Comparison of ENCODE assay signal across 18 mouse cellular contexts in the genomic region with DNA sequence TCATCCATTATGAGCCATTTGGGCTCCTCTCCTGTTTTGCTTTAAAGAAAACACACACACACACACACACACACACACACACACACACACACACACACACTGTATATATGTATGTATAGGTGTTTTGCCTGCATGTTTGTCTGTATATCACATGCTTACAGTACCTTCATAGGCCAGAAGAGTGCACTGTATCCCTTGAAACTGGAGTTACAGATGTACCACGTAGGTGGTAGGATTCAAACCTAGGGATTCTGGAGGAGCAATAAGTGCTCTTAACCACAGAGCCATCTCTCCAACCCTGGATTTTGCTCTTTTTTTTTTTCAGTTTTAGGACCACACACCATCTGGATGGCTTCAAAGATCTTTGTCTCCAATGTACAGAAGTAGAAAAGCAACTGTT.
DNase-seq lines count a peak whose midpoint lies in the region; ATAC-seq and TF ChIP-seq lines count a peak whose summit lies in the region.
"Had no signal": no experiment of that assay in that cellular context is flagged by ENCODE, and none has a peak within 500 bp of the region (broad histone marks: within the 10 kb centered on the region; RNA-seq: fewer than 3 reads in every experiment).

No protein-coding gene starts in this region.

- no peak overlapping the region for H3K9ac ChIP-seq in embryonic facial prominence, embryonic 11.5 days (replicated peaks; ENCODE audit: low read length)
- H3K9ac ChIP-seq in midbrain, postnatal 0 days (replicated peaks; ENCODE audit: low read length, poor library complexity, severe bottlenecking), result no peak overlapping the region
- no peak overlapping the region for H3K9ac ChIP-seq in midbrain, embryonic 13.5 days (replicated peaks)
- H3K9ac ChIP-seq: embryonic facial prominence, embryonic 13.5 days; hindbrain, embryonic 15.5 days; liver, embryonic 13.5 days; midbrain, embryonic 12.5 days had no signal

- no peaks in the 10 kb centered on the region for H3K9me3 ChIP-seq in embryonic facial prominence, embryonic 11.5 days (replicated peaks; ENCODE audit: control insufficient read depth, low read length)
- H3K9me3 ChIP-seq in embryonic facial prominence, embryonic 10.5 days, result peaks cover 5% of the 10 kb centered on the region; the same call in 1 of the 2 replicates
- no peaks in the 10 kb centered on the region for H3K9me3 ChIP-seq in midbrain, postnatal 0 days (ENCODE audit: low read length)
- peaks cover 4% of the 10 kb centered on the region; the same call in 1 of the 2 replicates for H3K9me3 ChIP-seq in midbrain, embryonic 13.5 days
- H3K9me3 ChIP-seq: embryonic facial prominence, embryonic 13.5 days; hindbrain, embryonic 15.5 days; midbrain, embryonic 12.5 days had no signal

- H3K36me3 ChIP-seq in embryonic facial prominence, embryonic 11.5 days (replicated peaks; ENCODE audit: control insufficient read depth, insufficient read depth, low read depth, low read length), result no peaks in the 10 kb centered on the region
- no peaks in the 10 kb centered on the region for H3K36me3 ChIP-seq in embryonic facial prominence, embryonic 10.5 days (replicated peaks)
- no peaks in the 10 kb centered on the region for H3K36me3 ChIP-seq in midbrain, postnatal 0 days (ENCODE audit: insufficient read depth, low read length)
- H3K36me3 ChIP-seq in midbrain, embryonic 13.5 days, result no peaks in the 10 kb centered on the region
- H3K36me3 ChIP-seq: embryonic facial prominence, embryonic 13.5 days; hindbrain, embryonic 15.5 days; liver, embryonic 13.5 days; midbrain, embryonic 12.5 days had no signal

- TF ChIP-seq CTCF in midbrain, postnatal 0 days (IDR thresholded peaks at IDR 0.05), result peak; percentile 60

- 27% methylated on average over 1 of the region's 1 CpGs for WGBS in embryonic facial prominence, embryonic 11.5 days
- 36% methylated on average over 1 of the region's 1 CpGs for WGBS in embryonic facial prominence, embryonic 10.5 days
- WGBS in midbrain, postnatal 0 days, result 30% methylated on average over 1 of the region's 1 CpGs
- WGBS in midbrain, embryonic 13.5 days, result 21% methylated on average over 1 of the region's 1 CpGs

- no peaks in the 10 kb centered on the region for H3K27me3 ChIP-seq in embryonic facial prominence, embryonic 11.5 days (ENCODE audit: control insufficient read depth, insufficient read depth, low read length)
- no peaks in the 10 kb centered on the region for H3K27me3 ChIP-seq in embryonic facial prominence, embryonic 10.5 days (replicated peaks; ENCODE audit: low read depth, poor library complexity, severe bottlenecking)
- H3K27me3 ChIP-seq in midbrain, postnatal 0 days (ENCODE audit: insufficient read depth, low read length), result no peaks in the 10 kb centered on the region
- H3K27me3 ChIP-seq in midbrain, embryonic 13.5 days, result no peaks in the 10 kb centered on the region
- H3K27me3 ChIP-seq: CH12.LX; embryonic facial prominence, embryonic 13.5 days; hindbrain, embryonic 15.5 days; liver, embryonic 13.5 days; midbrain, embryonic 12.5 days had no signal

- peak; percentile 8 for DNase-seq in embryonic facial prominence, embryonic 11.5 days (ENCODE audit: low spot score)
- DNase-seq in embryonic facial prominence, embryonic 10.5 days (ENCODE audit: low spot score), result no peak
- DNase-seq in kidney, postnatal 36 days, result peak; percentile 3 to 6
- DNase-seq in kidney, postnatal 4 days, result no peak
- peak; percentile 9 for DNase-seq in midbrain, postnatal 0 days (ENCODE audit: low spot score)
- DNase-seq in cerebellum, adult 11 months, result no peak
- DNase-seq: adrenal gland, adult 8-10 months; cerebellum, adult 9-10 months; heart, adult 2 months; kidney, postnatal 10 days; liver, embryonic 13.5 days had no signal

- no peak for ATAC-seq in embryonic facial prominence, embryonic 11.5 days (replicated peaks; ENCODE audit: insufficient number of reproducible peaks, low FRiP score, low TSS enrichment, low read depth)
- no peak for ATAC-seq in midbrain, postnatal 0 days (ENCODE audit: low FRiP score)
- no peak for ATAC-seq in midbrain, embryonic 13.5 days
- ATAC-seq in granulocyte monocyte progenitor cell, adult 5-6 weeks (replicated peaks; ENCODE audit: poor library complexity, severe bottlenecking), result no peak

- H3K4me3 ChIP-seq in embryonic facial prominence, embryonic 11.5 days (ENCODE audit: low read depth, low read length), result no peak overlapping the region
- H3K4me3 ChIP-seq in embryonic facial prominence, embryonic 10.5 days, result no peak overlapping the region
- no peak overlapping the region for H3K4me3 ChIP-seq in midbrain, postnatal 0 days (ENCODE audit: low read depth, low read length)
- no peak overlapping the region for H3K4me3 ChIP-seq in midbrain, embryonic 13.5 days (replicated peaks)
- H3K4me3 ChIP-seq: embryonic facial prominence, embryonic 13.5 days; heart, adult 2 months; hindbrain, embryonic 15.5 days; liver, embryonic 13.5 days; midbrain, embryonic 12.5 days had no signal

- no peak overlapping the region for H3K4me2 ChIP-seq in embryonic facial prominence, embryonic 11.5 days (ENCODE audit: low read depth, low read length)
- no peak overlapping the region for H3K4me2 ChIP-seq in midbrain, postnatal 0 days (ENCODE audit: low read depth, low read length, poor library complexity, severe bottlenecking)
- H3K4me2 ChIP-seq in midbrain, embryonic 13.5 days (replicated peaks), result no peak overlapping the region
- H3K4me2 ChIP-seq: embryonic facial prominence, embryonic 13.5 days; hindbrain, embryonic 15.5 days; liver, embryonic 13.5 days; midbrain, embryonic 12.5 days had no signal

- no peak overlapping the region for H3K27ac ChIP-seq in embryonic facial prominence, embryonic 11.5 days (replicated peaks; ENCODE audit: low read depth, low read length)
- no peak overlapping the region for H3K27ac ChIP-seq in embryonic facial prominence, embryonic 10.5 days (replicated peaks)
- H3K27ac ChIP-seq in midbrain, postnatal 0 days (ENCODE audit: low read depth, low read length), result no peak overlapping the region
- H3K27ac ChIP-seq in midbrain, embryonic 13.5 days, result no peak overlapping the region
- H3K27ac ChIP-seq: embryonic facial prominence, embryonic 13.5 days; heart, adult 2 months; hindbrain, embryonic 15.5 days; liver, embryonic 13.5 days; macrophage; midbrain, embryonic 12.5 days had no signal

- no peaks in the 10 kb centered on the region for H3K4me1 ChIP-seq in embryonic facial prominence, embryonic 11.5 days (ENCODE audit: control insufficient read depth, insufficient read depth, low read length)
- H3K4me1 ChIP-seq in embryonic facial prominence, embryonic 10.5 days, result no peaks in the 10 kb centered on the region
- H3K4me1 ChIP-seq in midbrain, postnatal 0 days (ENCODE audit: insufficient read depth, low read length), result no peaks in the 10 kb centered on the region
- H3K4me1 ChIP-seq in midbrain, embryonic 13.5 days (replicated peaks), result no peaks in the 10 kb centered on the region
- H3K4me1 ChIP-seq: embryonic facial prominence, embryonic 13.5 days; hindbrain, embryonic 15.5 days; liver, embryonic 13.5 days; midbrain, embryonic 12.5 days had no signal

Comparison
In these comparisons a context has a peak if more than half of its experiments do, and no peak if none do; other contexts are left out.
1. DNase-seq: peak in embryonic facial prominence, embryonic 11.5 days (single experiment), kidney, postnatal 36 days (2 of 2) and midbrain, postnatal 0 days (single experiment); none in embryonic facial prominence, embryonic 10.5 days (single experiment), kidney, postnatal 4 days (0 of 2) and cerebellum, adult 11 months (single experiment).